Mouse (Mus musculus): Measurements from ENCODE around the gene Gstcd. TPM values are rescaled to one million over a fixed set of nuclear protein-coding genes. Genes with fewer than 3 reads are reported as not detected.

The Gstcd gene
- total RNA-seq, 2 experiments from 2014 or later: 1.9 to 2.6 TPM

DNA sequence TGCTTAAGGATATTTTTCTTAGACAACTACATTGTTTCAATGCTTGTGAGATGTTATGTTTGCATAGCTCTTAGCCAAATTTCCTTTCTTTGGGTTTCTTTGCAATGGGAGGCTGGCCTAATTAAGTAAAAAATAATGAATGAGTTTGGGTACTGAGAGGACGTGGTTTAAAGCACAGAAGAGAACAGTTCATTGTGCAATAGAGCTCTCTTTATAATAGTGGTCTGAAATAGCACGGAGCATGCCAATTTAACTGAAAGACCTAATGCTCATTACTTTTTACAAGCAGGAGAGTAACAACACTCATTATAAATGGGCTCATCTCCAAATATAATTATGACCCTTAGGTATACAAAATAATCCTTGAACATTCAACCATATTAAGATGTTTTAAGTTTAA is 39.8 kb downstream of the Gstcd start:
- intact Hi-C loops (cut with DNase I): no loop called here

DNA sequence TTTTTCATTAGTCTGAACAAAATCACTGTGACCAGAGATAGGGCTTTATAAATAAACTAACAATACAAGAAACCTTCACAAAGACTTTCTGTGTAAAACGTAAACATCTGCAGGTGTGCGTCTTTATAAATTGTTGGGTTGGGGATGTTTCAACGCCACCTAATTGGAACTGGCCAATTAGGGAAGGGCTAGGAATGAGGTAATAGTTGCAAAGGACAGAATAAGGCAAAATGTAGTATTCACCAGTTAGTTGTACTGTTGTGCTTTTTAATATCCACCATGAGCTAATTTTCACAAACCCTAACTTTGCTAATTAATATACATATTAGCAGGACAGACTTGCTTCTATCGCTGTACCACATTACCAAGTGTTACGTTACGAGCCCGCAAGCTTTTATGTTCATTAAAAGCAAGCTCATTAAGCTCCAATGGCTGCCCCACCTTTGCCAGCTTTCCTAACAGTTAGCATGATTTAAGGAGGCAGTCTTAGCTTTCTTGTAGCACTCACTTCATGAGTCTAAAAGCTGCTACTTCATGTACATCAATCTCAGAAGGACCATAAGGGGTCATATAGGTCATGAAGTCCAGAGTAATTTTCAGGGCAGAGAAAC is 58.6 kb downstream of the Gstcd start:
- intact Hi-C loops (cut with DNase I): no loop called here
- DNase-seq: no peak

More for the DNA sequence above, 39.8 kb downstream of the Gstcd start:
- DNase-seq: no peak

DNA sequence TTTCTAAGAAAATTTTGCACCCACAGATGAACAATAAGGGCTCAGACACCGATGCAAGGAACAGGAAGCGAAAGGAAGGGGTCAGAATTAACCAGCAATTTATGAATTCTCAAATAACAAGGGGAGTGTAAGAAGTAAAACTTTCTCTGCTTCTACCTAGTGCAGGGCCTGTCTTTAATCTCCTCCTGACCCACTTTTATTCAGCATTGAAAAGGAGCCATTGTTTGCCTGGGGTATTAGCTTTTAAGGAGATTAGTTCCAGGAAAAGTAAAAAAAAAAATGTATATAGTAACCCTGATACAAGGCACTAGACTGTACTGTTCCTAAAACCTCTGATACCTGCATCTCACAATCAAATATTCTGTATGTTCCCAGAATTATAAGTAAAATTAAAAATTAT is 64.9 kb downstream of the Gstcd start:
- intact Hi-C loops (cut with DNase I): no loop called here
- no peak for DNase-seq

DNA sequence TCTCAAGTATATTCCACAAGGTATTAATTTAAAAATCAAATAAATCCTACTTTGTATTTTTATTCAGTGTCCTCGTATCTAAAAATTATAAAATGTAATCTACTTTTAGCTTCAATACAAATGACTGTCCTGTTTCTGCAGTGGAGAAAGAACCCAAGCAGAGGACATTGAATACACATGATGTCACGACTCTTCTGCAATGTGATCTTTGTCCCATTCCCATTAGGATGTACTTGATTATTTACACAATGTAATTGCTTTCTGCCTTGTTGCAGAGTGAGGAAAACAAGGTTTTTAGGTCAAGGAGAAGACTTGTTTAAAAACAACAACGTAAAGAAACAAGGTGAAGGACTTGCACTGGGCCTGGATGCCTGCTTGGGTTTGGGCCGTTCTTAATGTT is 84.6 kb downstream of the Gstcd start:
- intact Hi-C loops (cut with DNase I): no loop called here

DNA sequence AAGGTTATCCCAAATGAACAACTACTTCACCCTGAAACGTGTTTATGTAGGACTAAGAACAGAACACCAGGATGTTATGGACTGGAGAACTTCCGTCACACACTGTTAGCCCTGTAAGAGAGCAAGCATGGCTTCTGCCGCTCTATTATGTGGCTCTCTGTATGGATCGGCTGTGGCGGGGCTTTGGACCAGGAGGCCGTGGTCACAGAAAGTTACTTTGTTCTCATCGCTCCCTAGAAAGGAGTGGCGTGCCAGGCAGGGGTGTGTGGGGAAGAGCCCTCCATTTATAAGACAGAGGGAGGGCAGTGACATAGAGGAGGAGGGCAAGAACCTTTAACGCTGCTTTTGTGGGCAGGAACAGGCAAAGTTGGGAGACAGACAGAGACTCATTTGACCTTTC is 95.5 kb downstream of the Gstcd start:
- no peak for DNase-seq
- intact Hi-C loops (cut with DNase I): no loop called here

More for the DNA sequence above, 84.6 kb downstream of the Gstcd start:
- DNase-seq: no peak

DNA sequence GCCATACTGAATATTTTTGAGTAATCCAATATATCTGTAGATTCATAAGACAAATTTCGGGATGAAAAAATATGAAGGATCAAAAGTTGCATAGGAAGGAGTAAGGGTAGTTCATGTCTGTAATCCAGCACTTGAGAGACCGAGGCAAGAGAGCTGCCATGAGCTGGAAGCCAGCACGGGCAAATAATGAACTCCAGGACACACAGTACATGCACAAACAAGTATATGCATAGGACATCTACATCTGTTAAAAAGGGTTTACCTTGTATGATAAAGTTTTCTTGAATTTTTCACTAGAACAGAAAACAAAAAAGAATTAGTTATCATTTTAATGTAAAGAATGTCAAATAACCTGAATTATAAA is 95.9 kb downstream of the Gstcd start:
- DNase-seq: no peak
- intact Hi-C loops (cut with DNase I): no loop called here

DNA sequence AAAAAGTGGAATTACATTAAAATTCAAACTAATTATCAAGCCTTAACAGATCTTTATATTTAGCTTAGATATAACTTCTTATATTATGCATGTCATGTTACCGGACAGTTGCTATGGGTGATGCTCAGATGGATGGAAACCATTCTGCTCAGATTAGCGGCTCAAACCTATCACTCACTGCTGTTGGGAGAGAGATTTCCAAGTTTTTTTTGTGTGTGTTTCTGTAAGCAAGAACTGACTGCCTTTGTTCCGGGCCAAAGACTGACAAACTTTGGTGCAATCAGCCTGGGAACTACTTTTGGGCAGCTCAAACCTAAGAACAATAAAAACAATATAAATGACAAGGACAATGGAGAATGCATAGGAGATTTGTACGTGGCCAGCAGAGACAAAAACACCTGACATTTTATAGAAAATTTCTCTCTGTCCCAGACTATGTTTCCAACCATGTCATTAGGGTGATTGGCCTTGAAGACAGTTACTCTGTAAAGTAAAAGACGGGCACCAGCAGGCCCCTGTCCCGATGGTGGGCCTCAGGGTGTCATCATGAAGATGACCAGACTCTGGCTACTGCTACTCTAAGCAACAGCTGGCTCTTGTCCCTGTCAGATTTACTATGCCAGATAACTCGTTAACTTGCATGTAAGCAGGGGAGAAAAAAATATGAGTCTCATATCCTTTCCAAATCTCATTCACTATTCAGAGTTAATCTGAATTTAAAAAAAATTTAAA is 96.5 kb downstream of the Gstcd start:
- no peak for DNase-seq
- intact Hi-C loops (cut with DNase I): no loop called here

DNA sequence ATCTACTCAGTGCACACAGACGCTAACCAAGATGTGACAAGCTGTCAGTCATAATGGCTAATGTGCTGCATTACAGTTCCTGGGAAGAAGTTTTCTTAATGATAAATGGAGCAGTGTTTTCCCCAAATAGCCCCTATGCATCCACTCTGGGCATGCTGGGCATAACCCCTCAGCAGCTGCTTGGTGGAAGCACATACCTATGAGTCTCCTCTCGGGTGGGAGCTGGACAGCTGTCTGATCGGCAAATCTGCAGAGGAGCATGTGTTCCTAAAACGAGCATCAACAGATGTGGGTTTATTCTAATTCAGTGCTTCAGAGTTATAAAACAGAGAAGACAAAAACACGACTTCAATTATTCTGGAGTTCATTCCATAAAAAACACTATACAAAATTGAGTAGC is 105.6 kb downstream of the Gstcd start:
- intact Hi-C loops (cut with DNase I): no loop called here
- no peak for DNase-seq

DNA sequence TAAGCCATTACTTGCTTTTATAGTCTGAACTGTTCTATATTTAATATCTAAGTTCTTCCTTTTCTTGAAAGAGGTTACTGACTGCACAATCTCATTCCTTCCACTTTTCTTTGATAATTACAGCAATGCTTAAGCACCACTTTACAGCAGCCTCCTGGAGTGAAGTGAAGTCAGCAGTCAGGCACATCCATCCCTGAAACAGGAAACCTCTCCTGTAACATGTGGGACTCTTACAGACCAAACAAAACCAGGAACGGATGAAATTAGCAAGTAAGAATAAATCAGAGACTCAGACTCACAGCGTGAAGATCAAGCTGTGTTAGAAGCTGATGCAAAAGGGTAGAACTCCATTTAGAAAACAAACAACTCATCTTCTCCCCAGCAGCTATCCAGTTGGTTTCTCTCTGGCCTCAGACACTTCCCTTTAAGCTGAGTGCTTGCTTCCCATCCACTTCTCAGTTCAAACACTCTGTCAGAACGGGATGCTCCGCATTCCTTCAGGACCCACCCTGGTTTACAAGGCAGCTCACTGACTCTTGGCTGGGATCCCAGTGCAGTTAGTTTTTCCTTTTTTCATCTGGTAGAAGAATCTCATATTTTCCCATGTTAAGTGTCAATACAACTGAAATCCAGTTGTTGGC is 107.9 kb downstream of the Gstcd start:
- intact Hi-C loops (cut with DNase I): no loop called here
- DNase-seq: no peak

DNA sequence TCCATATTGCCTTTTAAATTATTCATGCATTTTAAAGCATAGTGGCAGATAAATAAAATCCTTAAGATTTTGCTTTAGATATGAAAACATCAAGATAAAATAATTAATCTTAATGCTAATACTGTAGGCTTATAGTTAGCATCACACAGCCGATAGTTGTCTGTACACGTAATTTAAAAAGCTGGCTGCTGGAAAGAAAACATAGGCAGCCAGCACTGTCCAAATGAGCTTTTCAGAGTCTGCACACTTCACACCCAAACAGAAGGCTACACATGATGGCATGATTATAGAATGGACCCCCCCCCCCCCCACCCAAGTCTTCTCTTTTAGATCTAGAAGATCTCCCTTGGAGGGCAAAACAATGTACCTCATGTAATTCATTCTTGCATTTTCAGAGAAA is 109.9 kb downstream of the Gstcd start:
- DNase-seq: no peak
- intact Hi-C loops (cut with DNase I): no loop called here

DNA sequence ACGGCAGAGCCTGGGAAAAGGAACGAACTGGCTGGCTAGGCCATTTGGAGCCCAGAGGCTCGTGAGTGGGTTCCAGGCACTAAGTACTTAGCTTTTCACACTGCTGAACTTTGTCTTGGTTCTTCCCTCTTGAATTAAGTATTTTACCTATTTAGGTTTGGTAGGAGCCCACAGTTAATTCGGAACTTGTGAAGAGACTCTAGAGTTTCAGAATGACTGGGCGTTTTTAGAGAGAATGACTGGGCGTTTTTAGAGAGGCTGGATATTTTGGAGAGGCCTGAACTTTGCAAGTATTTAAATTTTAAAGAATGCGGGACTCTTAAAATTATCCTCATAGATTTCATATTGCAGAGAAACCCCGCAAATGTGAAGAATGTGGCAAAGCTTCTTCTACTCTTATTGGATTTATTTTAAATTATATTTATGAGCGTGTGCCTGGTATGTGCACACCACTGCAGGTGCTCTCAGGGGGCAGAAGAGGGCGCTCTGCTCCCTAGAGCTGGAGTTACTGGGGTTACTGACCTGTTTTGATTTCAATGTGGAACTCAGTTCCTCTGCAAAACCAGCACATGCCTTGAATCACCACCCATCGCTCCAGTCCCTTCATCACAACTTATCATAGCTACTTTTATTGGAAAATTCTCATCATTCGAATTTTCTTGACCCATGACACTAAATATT is 111.9 kb downstream of the Gstcd start:
- DNase-seq: no peak

DNA sequence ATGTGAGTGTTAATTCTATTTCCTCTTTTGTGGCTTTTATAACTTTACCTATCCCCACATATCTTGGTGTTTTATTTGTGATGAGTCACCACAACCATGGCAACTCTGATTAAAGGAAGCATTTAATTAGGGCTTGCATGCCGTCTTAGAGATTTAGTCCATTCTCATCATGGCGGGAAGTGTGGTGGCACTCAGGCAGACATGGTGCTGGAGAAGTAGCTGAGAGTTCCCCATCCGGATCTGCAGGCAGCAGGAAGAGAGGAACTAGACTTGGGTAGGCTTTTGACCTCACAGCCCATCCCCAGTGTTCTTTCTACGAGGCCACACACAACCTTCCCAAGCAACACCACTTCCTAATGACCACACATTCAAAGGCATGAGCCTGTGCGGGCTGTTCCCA is 125.6 kb downstream of the Gstcd start:
- DNase-seq: no peak
- intact Hi-C loops (cut with DNase I): no loop called here

More for the DNA sequence above, 111.9 kb downstream of the Gstcd start:
- intact Hi-C loops (cut with DNase I): no loop called here

DNA sequence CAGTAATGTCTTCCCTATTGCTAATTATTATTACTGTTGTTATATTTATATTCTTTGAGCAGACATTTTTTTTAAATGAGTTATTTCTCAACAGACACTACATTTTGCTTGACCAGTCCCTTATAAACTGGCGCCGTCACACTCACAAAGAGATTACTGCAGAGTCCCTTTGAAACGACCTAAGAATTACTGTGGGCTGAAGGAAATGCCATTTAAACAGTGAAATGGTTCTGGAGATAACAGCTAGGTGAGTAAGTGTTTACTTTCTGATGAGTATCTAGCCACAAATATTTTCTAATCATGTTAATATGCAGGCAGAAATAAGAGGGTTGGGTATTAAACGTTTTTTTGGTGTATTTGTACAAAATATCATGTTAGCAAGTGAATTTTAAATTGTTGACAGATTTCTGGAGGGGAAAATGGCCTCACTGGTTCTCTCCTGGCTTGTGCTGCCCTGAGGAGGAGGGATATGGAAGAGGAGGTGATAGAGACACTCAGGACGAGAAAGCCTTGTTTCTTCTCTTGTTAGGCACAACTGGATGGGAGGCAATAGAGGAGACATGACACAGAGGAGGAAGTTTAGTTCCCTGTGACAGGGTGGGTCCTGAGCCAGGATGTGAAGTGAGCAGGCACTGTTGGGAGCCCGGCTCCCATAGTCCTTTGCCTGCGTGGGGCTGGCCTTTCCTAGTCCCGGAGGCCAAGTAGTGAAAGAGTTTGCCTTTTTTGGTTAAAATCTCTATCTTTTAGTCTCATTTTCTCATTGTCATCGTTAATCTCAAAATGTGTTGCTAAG is 126.9 kb downstream of the Gstcd start:
- DNase-seq: no peak
- intact Hi-C loops (cut with DNase I): no loop called here

DNA sequence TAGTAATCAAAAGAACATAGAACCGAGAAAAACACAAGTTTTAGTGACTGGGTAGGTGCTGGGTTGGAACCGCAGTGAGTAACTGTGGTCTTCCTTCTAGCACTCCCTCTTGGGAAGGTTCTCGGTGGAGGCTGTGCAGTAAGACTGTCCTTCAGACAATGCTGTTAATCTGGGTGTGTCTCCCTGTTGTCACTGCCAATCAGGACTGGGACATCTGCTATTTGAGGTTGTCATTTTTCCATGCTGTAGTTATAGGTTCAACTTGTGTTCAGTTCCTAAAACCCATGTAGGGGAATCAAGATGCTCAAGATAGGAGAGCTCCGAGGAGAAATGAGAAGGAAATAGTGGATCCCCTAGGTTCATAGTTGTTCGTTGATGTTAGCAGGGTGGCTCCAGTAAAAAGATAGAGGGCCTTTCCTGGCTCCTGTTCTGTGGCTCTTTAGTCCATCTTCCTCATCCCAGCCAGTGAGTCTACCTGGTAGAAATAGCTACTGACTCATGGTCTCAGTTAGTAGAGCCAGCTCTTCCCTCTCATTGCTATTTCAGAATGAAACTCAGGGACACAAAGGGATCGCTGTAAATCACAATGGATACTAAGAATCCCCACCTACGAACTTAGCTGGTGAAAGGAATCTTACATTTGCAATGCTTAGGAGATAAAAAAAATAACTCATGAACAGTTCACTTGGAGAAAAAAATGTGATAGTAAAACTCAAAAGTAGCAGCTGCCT is 129.0 kb downstream of the Gstcd start:
- no peak for DNase-seq
- intact Hi-C loops (cut with DNase I): no loop called here

DNA sequence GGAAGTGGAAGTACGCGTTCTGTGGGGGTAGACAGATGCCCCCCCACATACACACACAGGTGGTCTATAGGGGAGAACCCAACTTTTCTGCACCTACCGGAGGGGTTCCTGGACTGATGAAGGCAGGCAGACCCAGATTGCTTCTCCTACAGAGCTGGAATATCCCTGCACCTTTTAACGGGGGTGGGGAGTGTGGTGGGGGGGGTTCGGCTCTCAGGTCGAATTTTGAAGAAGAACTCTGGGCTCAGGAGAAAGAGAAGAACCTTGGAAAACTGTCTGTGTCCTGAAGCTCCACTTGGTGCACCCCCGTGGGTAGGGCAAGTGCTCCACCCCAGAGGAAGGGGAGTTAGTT is 141.3 kb downstream of the Gstcd start:
- intact Hi-C loops (cut with DNase I): no loop called here
- DNase-seq: no peak

DNA sequence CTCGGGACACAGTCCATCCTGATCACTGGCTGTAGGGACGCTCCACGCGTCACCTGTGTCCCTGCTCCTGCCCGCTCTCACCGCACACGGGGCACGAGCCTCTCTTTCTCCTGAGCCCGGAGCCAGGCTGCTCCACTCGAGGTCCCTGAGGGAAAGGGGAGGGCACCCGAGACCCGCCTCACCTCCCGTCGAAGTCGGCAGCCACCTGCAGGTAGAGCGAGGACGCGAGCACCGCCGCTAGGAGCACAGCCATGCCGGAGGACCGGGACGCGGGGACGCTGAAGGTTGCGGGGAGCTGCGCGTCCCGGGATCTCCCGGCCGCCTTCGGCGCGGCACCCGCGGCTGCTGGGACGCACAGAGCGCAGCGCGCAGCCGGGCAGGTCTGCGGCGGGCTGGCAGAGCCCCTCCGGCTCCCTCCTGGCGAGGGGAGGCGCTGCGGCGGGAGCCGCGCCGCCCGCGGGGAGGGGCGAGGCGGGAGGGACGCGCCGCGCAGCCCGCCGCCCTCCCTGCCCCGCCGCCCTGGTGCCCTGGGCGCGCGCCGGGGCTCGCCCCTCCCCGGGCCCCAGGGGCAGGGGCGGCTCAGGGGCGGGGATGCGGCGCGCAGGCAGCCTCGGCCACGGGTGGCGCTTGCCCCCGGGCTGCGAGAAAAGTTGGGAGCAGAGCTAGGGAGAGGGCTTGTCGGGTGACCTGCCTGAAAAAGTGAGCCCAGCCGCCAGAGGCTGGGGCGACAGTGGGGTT is 141.9 kb downstream of the Gstcd start, which contains the start of gene Npnt:
Gene Npnt (minus strand): TSS at position 501 of the 738 bp plus-strand sequence.
- intact Hi-C loops (cut with DNase I): no loop called here
- DNase-seq: peak; percentile 4 to 9

DNA sequence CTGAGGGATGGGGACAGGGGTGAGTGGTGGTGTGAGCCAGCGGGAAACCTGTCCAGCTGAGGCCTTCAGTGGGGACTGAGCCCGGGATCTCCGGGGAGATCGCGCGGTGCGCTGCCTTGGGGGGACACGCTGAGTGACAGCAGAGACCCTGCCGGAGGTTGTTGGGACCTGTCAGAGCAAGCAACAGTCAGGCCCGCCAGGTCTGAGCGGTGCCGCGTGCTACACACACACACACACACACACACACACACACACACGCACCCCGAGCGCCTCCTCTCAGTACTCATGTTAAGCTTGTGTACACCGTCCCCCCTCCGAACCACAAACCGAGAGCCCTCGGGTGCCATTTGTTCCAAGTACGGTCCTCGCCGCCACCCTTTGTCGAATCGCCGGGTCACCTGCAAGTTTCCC is 142.4 kb downstream of the Gstcd start:
- intact Hi-C loops (cut with DNase I): no loop called here
- DNase-seq: peak; percentile 1 to 3

DNA sequence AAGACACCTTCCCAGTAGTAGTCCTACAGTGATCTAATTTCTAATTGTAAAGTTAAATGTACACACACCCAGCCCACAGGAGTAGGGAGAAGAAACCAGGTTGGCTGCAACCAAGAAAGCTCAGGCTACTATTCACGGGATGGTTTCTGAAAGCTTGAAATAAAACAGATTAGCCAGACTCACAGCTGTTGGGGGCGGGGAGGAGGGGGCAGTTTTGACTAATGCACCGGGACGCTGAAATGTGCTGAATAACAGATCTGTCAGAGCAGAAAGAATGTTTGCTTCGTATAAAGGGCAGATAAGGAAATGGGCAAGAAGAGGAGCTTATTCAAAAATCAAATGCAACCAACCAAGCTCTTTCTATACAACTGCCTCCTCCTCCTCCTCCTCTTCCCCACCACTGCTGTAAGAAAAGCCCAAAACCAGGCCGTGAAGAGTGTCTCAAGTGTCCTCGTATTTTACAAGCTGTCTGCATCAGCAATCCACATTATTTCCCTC is 143.5 kb downstream of the Gstcd start:
- intact Hi-C loops (cut with DNase I): no loop called here
- DNase-seq: no peak

DNA sequence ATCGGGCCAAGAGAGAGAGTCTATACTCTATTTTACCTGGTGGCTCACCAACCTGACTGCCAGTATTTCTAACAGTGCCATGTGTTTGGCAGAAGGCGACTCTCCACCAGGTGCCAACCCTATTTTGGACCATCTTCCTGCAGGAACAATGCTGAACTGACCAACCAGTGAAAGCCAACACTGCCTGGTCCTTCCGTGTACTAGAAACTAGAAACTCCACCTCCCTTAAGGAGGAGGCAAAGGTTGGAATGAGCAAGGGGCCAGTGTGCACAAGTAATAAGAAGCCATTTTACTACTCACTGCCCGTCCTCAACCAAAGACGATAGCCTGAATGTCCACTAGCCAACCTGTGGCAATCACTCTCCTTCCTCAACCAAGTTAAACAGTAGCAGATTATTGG is 145.7 kb downstream of the Gstcd start:
- intact Hi-C loops (cut with DNase I): no loop called here
- DNase-seq: no peak

Measured in heart, postnatal 36 days (tissue).